Mouse (Mus musculus) midbrain, embryonic 14.5 days (tissue): Measurements from ENCODE around the gene Ralbp1. TPM values are rescaled to one million over a fixed set of nuclear protein-coding genes. Genes with fewer than 3 reads are reported as not detected.

Source experiments
- polyA plus RNA-seq: library from polyadenylated mRNA; unstranded; fragments of >200 nt; fragmentation: Nextera tagmentation; extraction: Ambion mirVana; gene quantifications from 2 replicates; pipeline ENCODE4 v1.2.1, GENCODE M21; 2014

Gene Ralbp1
- polyA plus RNA-seq, 1 experiment from 2014 or later = 38.5 TPM

Other genes with a start within 250 kb of the Ralbp1 start
- gene Txndc2, start 243.6 kb downstream of the Ralbp1 start, polyA plus RNA-seq = 0.12 TPM in 2 replicates
- gene Rab31, start 113.0 kb downstream of the Ralbp1 start, polyA plus RNA-seq = 67.8 and 90.2 TPM in 2 replicates
- 45.0 and 54.0 TPM in 2 replicates for gene Ppp4r1, start 103.2 kb downstream of the Ralbp1 start, polyA plus RNA-seq
- 53.1 and 71.4 TPM in 2 replicates for gene Twsg1, start 65.4 kb upstream of the Ralbp1 start, polyA plus RNA-seq
- gene Ankrd12, start 191.3 kb upstream of the Ralbp1 start, polyA plus RNA-seq = 152 and 168 TPM in 2 replicates
- gene Ndufv2, start 215.8 kb upstream of the Ralbp1 start, polyA plus RNA-seq = 363 and 404 TPM in 2 replicates
- gene Washc1, start 225.7 kb upstream of the Ralbp1 start, polyA plus RNA-seq = 36.2 and 41.4 TPM in 2 replicates
- gene Ddx11, start 237.7 kb upstream of the Ralbp1 start, polyA plus RNA-seq = 2.4 and 4.8 TPM in 2 replicates